ENCODE assay signal across 29 mouse cellular contexts in the genomic region with DNA sequence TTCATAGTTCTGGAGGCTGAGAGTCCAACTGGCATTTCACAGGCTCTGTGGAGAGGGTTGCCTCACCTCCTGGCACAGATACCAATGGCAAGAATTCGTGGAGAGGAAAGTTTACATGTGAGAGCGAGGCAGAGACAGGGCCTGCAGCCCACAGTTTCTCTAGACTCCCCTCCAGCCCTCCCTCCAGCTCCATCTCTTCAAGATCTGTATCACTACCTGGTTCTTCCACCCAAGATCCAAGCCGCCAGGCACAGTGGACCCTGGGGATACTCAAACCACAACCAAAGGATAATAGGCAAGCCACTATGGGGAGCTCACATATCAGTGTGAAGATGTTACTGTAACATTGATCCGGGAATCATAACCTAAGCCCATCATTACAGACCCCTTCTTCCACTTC.
A peak's percentile ranks its signal among the peaks of the same experiment; 100 is the strongest.
DNase-seq lines count a peak whose midpoint lies in the region; ATAC-seq lines count a peak whose summit lies in the region.
"Had no signal": no experiment of that assay in that cellular context is flagged by ENCODE, and none has a peak within 500 bp of the region (broad histone marks: within the 10 kb centered on the region; RNA-seq: fewer than 3 reads in every experiment).

No protein-coding gene starts in this region.

- no peaks in the 10 kb centered on the region for H3K27me3 ChIP-seq in forebrain, embryonic 12.5 days
- H3K27me3 ChIP-seq: embryonic facial prominence, embryonic 13.5 days; forebrain, embryonic 13.5 days; heart, embryonic 12.5 days; heart, embryonic 15.5 days had no signal

- H3K36me3 ChIP-seq in forebrain, embryonic 12.5 days (replicated peaks), result no peaks in the 10 kb centered on the region
- H3K36me3 ChIP-seq: embryonic facial prominence, embryonic 10.5 days; embryonic facial prominence, embryonic 13.5 days; heart, embryonic 12.5 days; heart, embryonic 15.5 days had no signal

- no peak overlapping the region for H3K4me2 ChIP-seq in forebrain, embryonic 12.5 days
- H3K4me2 ChIP-seq: embryonic facial prominence, embryonic 13.5 days; forebrain, embryonic 13.5 days; heart, embryonic 12.5 days; heart, embryonic 15.5 days; hindbrain, embryonic 14.5 days had no signal

- 81% methylated on average over 4 of the region's 4 CpGs for WGBS in forebrain, embryonic 12.5 days

- DNase-seq in adrenal gland, postnatal 14 days, result peak; percentile 10
- no peak for DNase-seq in adrenal gland, adult 18-20 months (ENCODE audit: low spot score in 2 of 2)
- peak; percentile 58 for DNase-seq in heart, adult 11 months
- DNase-seq in heart, postnatal 4 days, result no peak
- peak; percentile 31 for DNase-seq in lung, postnatal 25 days (ENCODE audit: low spot score)
- no peak for DNase-seq in lung, postnatal 14 days
- peak; percentile 10 for DNase-seq in adipocyte (ENCODE audit: low spot score)
- DNase-seq: cerebellum, adult 11-12 months; cerebellum, adult 8-10 months; cerebellum, postnatal 10 days; cerebellum, postnatal 36 days; embryo, embryonic 11 days; gastrocnemius, postnatal 36 days; heart, adult 18-20 months; heart, postnatal 10 days; heart, postnatal 36 days had no signal

- no peak overlapping the region for H3K9ac ChIP-seq in forebrain, embryonic 12.5 days
- H3K9ac ChIP-seq: embryonic facial prominence, embryonic 13.5 days; forebrain, embryonic 13.5 days; heart, embryonic 12.5 days; heart, embryonic 15.5 days; hindbrain, embryonic 14.5 days had no signal

- H3K9me3 ChIP-seq in forebrain, embryonic 12.5 days, result no peaks in the 10 kb centered on the region
- H3K9me3 ChIP-seq: embryonic facial prominence, embryonic 10.5 days; embryonic facial prominence, embryonic 13.5 days; forebrain, embryonic 13.5 days; heart, embryonic 12.5 days; heart, embryonic 15.5 days had no signal

- no peak overlapping the region for H3K4me3 ChIP-seq in forebrain, embryonic 12.5 days (replicated peaks)
- H3K4me3 ChIP-seq: embryonic facial prominence, embryonic 10.5 days; embryonic facial prominence, embryonic 13.5 days; erythroblast, embryonic 14.5 days; forebrain, embryonic 13.5 days; heart, embryonic 12.5 days; heart, embryonic 15.5 days had no signal

- ATAC-seq in forebrain, embryonic 12.5 days (ENCODE audit: low FRiP score), result no peak
- ATAC-seq: CD4-positive, CD25-positive, alpha-beta regulatory T cell, adult 4 months; forebrain, embryonic 13.5 days; forebrain, embryonic 16.5 days; hindbrain, postnatal 0 days; inflammation-experienced regulatory T-cells, adult 6 months; intestine, embryonic 16.5 days had no signal

- no peak overlapping the region for H3K27ac ChIP-seq in forebrain, embryonic 12.5 days
- H3K27ac ChIP-seq: embryonic facial prominence, embryonic 10.5 days; embryonic facial prominence, embryonic 13.5 days; forebrain, embryonic 13.5 days; heart, embryonic 15.5 days; hindbrain, embryonic 14.5 days; hindbrain, postnatal 0 days had no signal

- H3K4me1 ChIP-seq in forebrain, embryonic 12.5 days, result no peaks in the 10 kb centered on the region
- H3K4me1 ChIP-seq: embryonic facial prominence, embryonic 10.5 days; forebrain, embryonic 13.5 days; heart, embryonic 12.5 days; heart, embryonic 15.5 days had no signal

Comparison
In these comparisons a context has a peak if more than half of its experiments do, and no peak if none do; other contexts are left out.
1. DNase-seq: peak in adrenal gland, postnatal 14 days (single experiment), heart, adult 11 months (single experiment), lung, postnatal 25 days (single experiment) and adipocyte (single experiment); none in adrenal gland, adult 18-20 months (0 of 2), heart, postnatal 4 days (single experiment) and lung, postnatal 14 days (single experiment).